Mouse (Mus musculus): Measurements from ENCODE around the gene Pfkfb4.

Gene Pfkfb4

GRCm38 (mm10) chr9:109057543-109057942 is 66.0 kb downstream of the Pfkfb4 start:
- POLR2A ChIA-PET = interaction anchor here in 2 of 4 experiments (0.9 to 5.1 kb wide), 4 partner anchors 9 to 30 kb away, joined by 3 to 57 read pairs (median 24); partner anchors contain the start of gene Atrip (in 2 of the 2)
- CTCF ChIA-PET = interaction anchor here in 1 of 4 experiments (1.1 kb wide), 1 partner anchor 46 kb away, joined by 3 read pairs; no protein-coding TSS in a partner anchor

- CTCF ChIA-PET = interaction anchor here in 3 of 4 experiments (0.7 to 3.1 kb wide), 8 partner anchors 11 to 58 kb away, joined by 3 to 18 read pairs (median 5); partner anchors contain the start of gene Atrip (in 1 of the 3)
Measured at GRCm38 (mm10) chr9:109058006-109058765, 66.6 kb downstream of the Pfkfb4 start.

GRCm38 (mm10) chr9:109059136-109059903 is 67.7 kb downstream of the Pfkfb4 start, which contains the start of gene Trex1:
TSS of gene Trex1 (minus strand) at chr9:109059734.
- ChIA-PET CTCF (interaction anchor here (0.5 to 3.1 kb wide), 48 partner anchors 9 to 894 kb away, joined by 3 to 18 read pairs (median 3); partner anchors contain the start of genes Atrip (in 4 of the 4), Shisa5 (in 2 of the 4) and Celsr3 (in 1 of the 4)), POLR2A (interaction anchor here in 3 of 4 experiments (0.6 to 5.1 kb wide), 39 partner anchors 9 to 818 kb away, joined by 3 to 57 read pairs (median 4); partner anchors contain the start of genes Atrip (in 3 of the 3), Ccdc51 (in 2 of the 3), Shisa5 (in 2 of the 3) and Tma7 (in 2 of the 3))

More at GRCm38 (mm10) chr9:109058006-109058765, 66.6 kb downstream of the Pfkfb4 start:
- POLR2A ChIA-PET = interaction anchor here in 3 of 4 experiments (0.8 to 5.1 kb wide), 17 partner anchors 8 to 69 kb away, joined by 3 to 57 read pairs (median 4); partner anchors contain the start of genes Atrip (in 2 of the 3), Ccdc51 (in 1 of the 3), Shisa5 (in 1 of the 3) and Tma7 (in 1 of the 3)

- POLR2A ChIA-PET = interaction anchor here in 3 of 4 experiments (0.6 to 5.1 kb wide), 35 partner anchors 9 to 71 kb away, joined by 3 to 57 read pairs (median 5); partner anchors contain the start of genes Atrip (in 3 of the 3), Ccdc51 (in 2 of the 3), Pfkfb4 (in 2 of the 3) and Shisa5 (in 2 of the 3)
Measured at GRCm38 (mm10) chr9:109060184-109060897, 68.8 kb downstream of the Pfkfb4 start.

GRCm38 (mm10) chr9:109060898-109061295 is 69.3 kb downstream of the Pfkfb4 start:
- CTCF ChIA-PET = interaction anchor here in 2 of 4 experiments (1.3 to 3.1 kb wide), 5 partner anchors 12 to 228 kb away, joined by 3 to 18 read pairs (median 4); partner anchors contain the start of gene Shisa5 (in 1 of the 2)
- POLR2A ChIA-PET = interaction anchor here in 3 of 4 experiments (0.5 to 5.1 kb wide), 13 partner anchors 8 to 69 kb away, joined by 3 to 57 read pairs (median 5); partner anchors contain the start of genes Atrip (in 3 of the 3) and Pfkfb4 (in 1 of the 3)

More at GRCm38 (mm10) chr9:109060184-109060897, 68.8 kb downstream of the Pfkfb4 start:
- CTCF ChIA-PET = interaction anchor here (0.5 to 3.1 kb wide), 37 partner anchors 8 to 858 kb away, joined by 3 to 18 read pairs (median 4); partner anchors contain the start of genes Atrip (in 3 of the 4), Shisa5 (in 2 of the 4) and Celsr3 (in 1 of the 4)

DNA sequence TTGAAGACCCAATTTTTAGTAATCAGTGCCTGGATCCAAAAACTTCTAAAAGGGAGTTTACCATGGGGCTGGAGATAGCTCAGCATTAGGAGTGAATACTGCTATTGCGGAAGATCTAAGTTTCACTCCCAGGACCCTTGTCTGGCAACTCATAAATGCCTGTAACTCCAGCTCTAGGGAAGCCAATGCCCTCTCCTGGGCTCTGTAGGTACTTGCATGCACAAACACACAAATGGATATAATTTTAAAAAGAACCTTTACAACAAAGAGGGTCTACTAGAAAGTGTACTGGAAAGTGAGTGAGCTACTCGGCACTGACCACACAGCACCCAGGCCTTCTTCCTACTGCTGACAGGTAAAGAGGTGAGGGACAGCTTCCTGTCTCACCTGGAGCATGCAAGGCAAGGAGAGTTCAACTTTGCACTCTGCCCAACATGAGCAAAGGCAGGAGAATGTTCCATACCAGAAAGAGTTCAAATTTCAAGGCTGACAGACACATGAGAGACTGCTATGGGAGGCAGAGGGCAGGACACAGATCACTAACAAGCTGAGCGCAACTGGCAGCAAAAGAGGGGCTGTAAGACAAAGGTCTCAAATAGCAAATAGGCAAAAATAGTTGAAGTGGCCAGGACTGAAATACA is 76.6 kb downstream of the Pfkfb4 start:
- CTCF ChIA-PET = interaction anchor here in 2 of 4 experiments (0.7 to 1.1 kb wide), 4 partner anchors 9 to 1004 kb away, joined by 3 to 10 read pairs (median 4); partner anchors contain the start of genes Pfkfb4 (in 1 of the 2) and Trex1 (in 1 of the 2)

DNA sequence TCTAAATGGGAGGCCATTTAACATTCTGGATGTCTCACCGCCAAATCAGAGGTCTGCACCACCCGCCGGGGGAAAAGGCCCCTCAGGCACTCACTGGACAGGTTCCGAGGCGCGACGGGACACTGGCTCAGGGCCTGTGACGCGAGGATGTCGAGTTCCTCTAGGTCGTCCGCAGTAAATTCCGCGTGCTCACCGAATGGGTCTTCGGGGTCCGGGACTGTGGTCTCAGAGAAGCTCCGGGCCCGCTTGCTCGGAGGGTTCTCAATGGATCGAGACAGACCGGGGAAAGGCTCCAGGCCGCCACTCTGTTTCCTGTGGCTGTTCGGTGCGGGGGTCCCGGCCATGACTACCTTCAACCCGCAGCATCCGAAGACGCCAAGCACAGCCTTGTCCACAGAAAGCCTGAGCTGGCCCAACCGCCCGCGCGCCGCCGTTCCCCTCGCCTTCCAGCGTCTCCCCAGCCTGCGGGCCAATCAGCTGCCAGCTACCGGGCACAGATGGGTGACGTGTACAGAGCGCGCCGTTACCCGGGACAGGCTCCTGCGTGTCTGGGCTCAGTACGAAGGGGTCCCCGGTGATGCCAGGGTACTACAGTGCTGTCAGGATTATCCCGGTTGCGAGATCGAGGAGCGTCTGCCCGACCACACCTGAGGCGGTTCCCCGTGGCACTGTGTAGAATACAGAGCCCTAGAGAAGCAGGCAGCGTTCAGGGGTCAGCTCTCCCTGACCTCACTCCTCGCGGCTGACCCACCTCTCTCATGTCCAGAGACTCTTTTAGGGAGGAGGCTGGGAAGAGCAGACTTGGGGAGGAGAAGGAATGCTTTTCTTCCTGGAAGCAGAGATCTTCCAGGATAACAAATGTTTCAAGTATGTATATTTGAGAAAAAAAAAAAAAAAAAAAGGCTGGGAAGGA is 82.3 kb downstream of the Pfkfb4 start, which contains the start of gene Atrip:
Gene Atrip, minus strand, starts transcription at position 464 of the 913 bp plus-strand sequence.
- CTCF ChIA-PET = interaction anchor here (0.5 to 3.2 kb wide), 15 partner anchors 12 to 1202 kb away, joined by 3 to 14 read pairs (median 4); partner anchors contain the start of genes Trex1 (in 4 of the 4), Plxnb1 (in 1 of the 4) and Shisa5 (in 1 of the 4)
- POLR2A ChIA-PET = interaction anchor here (0.7 to 5.2 kb wide), 47 partner anchors 9 to 807 kb away, joined by 3 to 57 read pairs (median 5); partner anchors contain the start of genes Plxnb1 (in 3 of the 4), Trex1 (in 3 of the 4), Ccdc51 (in 2 of the 4) and Pfkfb4 (in 2 of the 4)

More for the DNA sequence above, 76.6 kb downstream of the Pfkfb4 start:
- POLR2A ChIA-PET = interaction anchor here in 3 of 4 experiments (0.7 to 2.0 kb wide), 13 partner anchors 8 to 882 kb away, joined by 3 to 12 read pairs (median 3); partner anchors contain the start of genes Ccdc51 (in 1 of the 3), Tma7 (in 1 of the 3) and Trex1 (in 1 of the 3)

- POLR2A ChIA-PET = interaction anchor here in 1 of 4 experiments (0.6 to 1.3 kb wide), 3 partner anchors 15 to 1642 kb away, joined by 3 to 5 read pairs (median 3); no protein-coding TSS in a partner anchor
- CTCF ChIA-PET = no interaction called here
Measured at GRCm38 (mm10) chr9:109080516-109080915, 88.9 kb downstream of the Pfkfb4 start.

DNA sequence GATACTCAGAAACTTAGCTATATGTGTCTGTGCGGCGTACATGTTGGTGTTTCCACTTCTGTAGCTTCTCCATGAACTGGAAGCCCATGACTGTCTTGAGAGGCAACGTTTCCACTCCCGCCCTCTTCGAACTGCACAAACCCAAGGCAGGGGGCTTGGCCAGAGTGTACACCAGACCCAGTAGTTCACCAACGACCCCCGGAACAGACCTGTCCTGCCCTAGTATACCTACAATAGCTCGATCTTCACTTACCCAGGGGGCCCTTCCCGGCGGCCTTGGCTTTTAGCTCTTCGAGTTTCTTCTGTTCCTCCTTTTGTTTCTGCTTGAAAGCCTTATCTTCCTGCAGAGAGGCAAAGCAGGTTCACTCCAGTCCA is 90.2 kb downstream of the Pfkfb4 start:
- ChIA-PET CTCF (interaction anchor here in 2 of 4 experiments (0.5 to 2.3 kb wide), 4 partner anchors 15 to 1671 kb away, joined by 3 to 6 read pairs (median 4); no protein-coding TSS in a partner anchor), POLR2A (interaction anchor here (0.6 to 2.9 kb wide), 21 partner anchors 8 to 1178 kb away, joined by 3 to 26 read pairs (median 4); partner anchors contain the start of genes Atrip (in 2 of the 4), Pfkfb4 (in 2 of the 4), Plxnb1 (in 2 of the 4) and Trex1 (in 2 of the 4))

Data from embryonic stem cell, embryonic (primary cell).